Mouse (Mus musculus) embryonic stem cell, embryonic (primary cell): ENCODE data around the gene Syncrip.

ENCODE experiments used
- CTCF ChIA-PET, 4 experiments: fragments of 300-600 bp in 2 of 4; fragments of 350-600 bp in 2 of 4; sonication (Branson Sonifier 250); formaldehyde crosslinking; loops; one replicate each; lab custom pipeline; 2022; ENCODE audit warnings: inconsistent platforms in 2 of 4; lab: Charles Lee
- POLR2A ChIA-PET, 4 experiments: fragments of 300-600 bp in 2 of 4; fragments of 350-600 bp in 2 of 4; sonication (Branson Sonifier 250); formaldehyde crosslinking; loops; one replicate each; lab custom pipeline; 2022; ENCODE audit warnings: antibody characterized with exemption in 4 of 4, inconsistent platforms in 1 of 4; lab: Charles Lee

Gene Syncrip

DNA sequence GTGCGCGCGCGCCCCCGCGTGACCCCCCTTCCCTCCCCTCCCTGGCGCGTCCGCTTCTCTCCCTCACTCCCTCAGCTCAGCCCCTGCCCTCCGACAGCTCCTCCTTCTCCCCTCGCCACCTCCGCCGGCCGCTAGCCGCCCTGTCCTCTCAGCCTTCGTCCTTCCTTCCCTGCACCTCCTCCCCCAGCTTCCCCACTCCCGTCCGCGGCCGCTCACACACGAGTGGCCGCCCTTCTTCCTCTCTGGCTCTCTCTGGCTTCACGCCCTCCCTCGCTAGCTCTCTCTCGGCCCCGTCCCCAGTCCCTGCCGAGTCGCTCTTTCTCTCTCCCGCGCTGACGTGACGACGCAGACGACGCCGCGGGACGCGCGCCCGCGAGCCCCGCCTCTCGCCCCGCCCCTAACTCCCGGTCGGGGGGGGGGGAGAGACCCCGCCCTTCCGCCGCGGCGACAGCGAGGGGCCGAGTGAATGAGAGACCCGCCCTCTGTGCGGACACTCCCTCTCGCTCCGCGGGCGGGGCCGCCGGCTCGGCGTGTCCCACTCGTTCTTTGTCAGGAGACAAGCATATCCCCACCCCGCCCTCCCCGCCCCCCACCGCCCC lies at the start of gene Syncrip:
TSS of gene Syncrip (minus strand) at position 345 of the 599 bp plus-strand sequence.
- ChIA-PET CTCF (interaction anchor here in 2 of 4 experiments (0.7 to 1.5 kb wide), 4 partner anchors 41 to 1383 kb away, joined by 3 to 4 read pairs (median 4); no protein-coding TSS in a partner anchor), POLR2A (interaction anchor here (0.6 to 11.3 kb wide), 85 partner anchors 8 to 1631 kb away, joined by 3 to 345 read pairs (median 5); partner anchors contain the start of genes Snx14 (in 3 of the 4) and Zfp949 (in 3 of the 4))

GRCm38 (mm10) chr9:88529979-88530580 lies 47.7 kb upstream of the Syncrip start:
- ChIA-PET POLR2A (interaction anchor here in 2 of 4 experiments (0.6 to 2.0 kb wide), 9 partner anchors 9 to 1386 kb away, joined by 3 to 7 read pairs (median 4); partner anchors contain the start of gene Mrap2 (in 1 of the 2)), CTCF (interaction anchor here in 3 of 4 experiments (0.6 to 1.5 kb wide), 4 partner anchors 16 to 1204 kb away, joined by 3 to 8 read pairs (median 3); no protein-coding TSS in a partner anchor)

GRCm38 (mm10) chr9:88529571-88529970 lies 47.2 kb upstream of the Syncrip start:
- ChIA-PET POLR2A (interaction anchor here in 2 of 4 experiments (0.6 to 2.0 kb wide), 7 partner anchors 8 to 1385 kb away, joined by 3 to 7 read pairs (median 4); partner anchors contain the start of gene Mrap2 (in 1 of the 2)), CTCF (interaction anchor here in 2 of 4 experiments (0.6 to 1.5 kb wide), 3 partner anchors 16 to 1203 kb away, joined by 3 to 8 read pairs (median 3); no protein-coding TSS in a partner anchor)

GRCm38 (mm10) chr9:88528736-88529135 lies 46.4 kb upstream of the Syncrip start:
- ChIA-PET POLR2A (interaction anchor here in 1 of 4 experiments (1.5 to 2.0 kb wide), 2 partner anchors 8 to 17 kb away, joined by 4 to 7 read pairs; no protein-coding TSS in a partner anchor), CTCF (interaction anchor here in 1 of 4 experiments (1.5 kb wide), 1 partner anchor 17 kb away, joined by 3 read pairs; no protein-coding TSS in a partner anchor)

DNA sequence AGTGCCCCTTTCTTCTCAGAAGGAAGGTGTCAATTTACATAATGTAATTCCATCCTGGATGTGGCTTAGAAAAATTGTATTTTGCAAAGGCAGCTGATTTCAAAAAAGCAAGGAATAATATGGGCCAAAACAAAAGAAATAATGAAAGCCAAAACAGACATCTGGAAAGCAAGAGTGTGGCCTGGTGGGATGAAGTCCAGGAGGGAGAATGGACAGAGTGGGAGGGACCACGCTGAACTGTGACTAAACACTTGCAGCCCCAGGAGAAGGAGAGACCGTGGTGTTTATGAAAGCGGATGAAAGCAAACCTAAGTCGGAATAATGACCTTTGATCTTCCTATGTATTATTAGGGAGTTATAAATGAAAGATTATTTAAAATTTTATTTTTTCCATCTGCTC lies 45.6 kb upstream of the Syncrip start:
- POLR2A ChIA-PET, result interaction anchor here in 1 of 4 experiments (0.6 to 13.3 kb wide), 2 partner anchors 34 to 41 kb away, joined by 3 to 345 read pairs; partner anchors contain the start of gene Syncrip

DNA sequence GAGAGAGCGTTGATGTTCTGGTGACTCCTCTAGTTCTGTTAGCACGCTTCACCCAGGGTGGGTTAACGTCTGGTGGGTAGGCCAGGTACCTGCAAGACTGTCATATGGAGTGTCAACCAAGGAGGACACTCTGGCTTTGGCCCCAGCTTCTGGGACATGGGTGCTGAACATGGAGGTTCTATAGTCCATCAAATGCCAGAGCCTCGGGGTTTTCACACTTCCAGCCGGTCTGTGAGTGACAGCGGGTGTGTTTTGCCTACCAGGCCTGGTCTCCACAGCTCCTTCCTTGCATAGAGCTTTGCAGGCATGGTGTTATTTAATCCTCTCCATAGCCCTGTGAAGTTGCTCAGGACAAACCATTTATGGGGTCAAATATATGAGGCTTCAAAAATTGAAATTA lies 43.0 kb upstream of the Syncrip start:
- CTCF ChIA-PET, result interaction anchor here in 2 of 4 experiments (0.6 to 1.7 kb wide), 2 partner anchors 20 to 313 kb away, joined by 5 to 6 read pairs; no protein-coding TSS in a partner anchor
- POLR2A ChIA-PET, result interaction anchor here in 3 of 4 experiments (0.9 to 13.3 kb wide), 12 partner anchors 9 to 193 kb away, joined by 4 to 345 read pairs (median 31); partner anchors contain the start of genes Syncrip (in 2 of the 3), Zfp949 (in 2 of the 3) and Snx14 (in 1 of the 3)

More for the DNA sequence above, 45.6 kb upstream of the Syncrip start:
- CTCF ChIA-PET, result interaction anchor here in 1 of 4 experiments (0.6 kb wide), 1 partner anchor 135 kb away, joined by 5 read pairs; no protein-coding TSS in a partner anchor

- ChIA-PET CTCF (interaction anchor here in 3 of 4 experiments (0.6 to 1.7 kb wide), 4 partner anchors 8 to 312 kb away, joined by 3 to 6 read pairs (median 4); no protein-coding TSS in a partner anchor), POLR2A (interaction anchor here in 3 of 4 experiments (0.9 to 13.3 kb wide), 15 partner anchors 9 to 192 kb away, joined by 3 to 345 read pairs (median 40); partner anchors contain the start of genes Syncrip (in 3 of the 3), Snx14 (in 1 of the 3) and Zfp949 (in 1 of the 3))
Observed at GRCm38 (mm10) chr9:88524796-88525195, 42.4 kb upstream of the Syncrip start.

DNA sequence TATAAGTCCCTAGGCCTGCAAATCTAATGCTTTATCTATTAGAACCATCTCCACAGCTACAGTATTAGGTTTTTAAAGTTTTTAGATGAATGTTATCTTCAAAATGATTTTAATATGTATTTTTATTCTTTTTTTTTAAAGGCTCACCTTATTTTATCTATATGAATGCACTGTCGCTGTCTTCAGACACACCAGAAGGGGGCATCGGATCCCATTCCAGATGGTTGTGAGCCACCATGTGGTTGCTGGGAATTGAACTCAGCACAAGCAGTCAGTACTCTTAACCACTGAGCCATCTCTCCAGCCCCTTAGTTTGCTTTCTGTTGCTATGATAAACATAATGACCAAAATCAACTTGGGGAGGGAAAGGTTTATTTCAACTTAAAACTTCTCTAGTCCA lies 42.0 kb upstream of the Syncrip start:
- ChIA-PET POLR2A (interaction anchor here (0.6 to 13.3 kb wide), 24 partner anchors 9 to 280 kb away, joined by 3 to 345 read pairs (median 33); partner anchors contain the start of genes Syncrip (in 3 of the 4), Zfp949 (in 2 of the 4) and Snx14 (in 1 of the 4)), CTCF (interaction anchor here in 3 of 4 experiments (0.7 to 1.7 kb wide), 4 partner anchors 9 to 284 kb away, joined by 3 to 6 read pairs (median 4); no protein-coding TSS in a partner anchor)

DNA sequence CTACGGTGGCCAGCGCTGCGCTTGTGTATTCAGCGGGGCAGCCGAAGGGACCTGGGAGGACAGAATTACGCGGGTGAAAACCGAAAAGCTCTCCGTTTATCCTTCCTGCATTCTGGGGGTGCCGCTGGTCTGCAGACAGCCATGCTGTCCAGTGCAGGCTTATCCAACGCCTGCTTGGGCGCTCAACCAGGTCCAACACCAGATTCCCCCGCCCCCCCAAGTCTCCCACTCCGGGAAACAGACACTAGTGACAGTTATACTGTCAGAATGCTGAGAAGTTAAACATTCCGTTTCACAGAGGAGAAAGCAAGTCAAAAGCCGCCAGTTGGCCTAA lies 40.9 kb upstream of the Syncrip start:
- CTCF ChIA-PET, result interaction anchor here (0.6 to 1.4 kb wide), 8 partner anchors 22 to 1949 kb away, joined by 3 to 6 read pairs (median 3); partner anchors contain the start of genes Syncrip (in 1 of the 4) and Zfp949 (in 1 of the 4)
- POLR2A ChIA-PET, result interaction anchor here (0.6 to 13.3 kb wide), 101 partner anchors 10 to 1868 kb away, joined by 3 to 345 read pairs (median 6); partner anchors contain the start of genes Syncrip (in 4 of the 4), Zfp949 (in 4 of the 4), Snx14 (in 2 of the 4) and Nt5e (in 1 of the 4)

GRCm38 (mm10) chr9:88522569-88523334 lies 40.4 kb upstream of the Syncrip start:
- POLR2A ChIA-PET, result interaction anchor here (0.5 to 13.3 kb wide), 116 partner anchors 10 to 1868 kb away, joined by 3 to 345 read pairs (median 5); partner anchors contain the start of genes Syncrip (in 4 of the 4), Zfp949 (in 4 of the 4), Snx14 (in 3 of the 4) and Nt5e (in 1 of the 4)
- CTCF ChIA-PET, result interaction anchor here (0.6 to 1.4 kb wide), 10 partner anchors 16 to 1949 kb away, joined by 3 to 6 read pairs (median 3); partner anchors contain the start of genes Syncrip (in 1 of the 4) and Zfp949 (in 1 of the 4)

GRCm38 (mm10) chr9:88521961-88522568 lies 39.7 kb upstream of the Syncrip start:
- POLR2A ChIA-PET, result interaction anchor here (0.6 to 13.3 kb wide), 101 partner anchors 8 to 780 kb away, joined by 3 to 345 read pairs (median 6); partner anchors contain the start of genes Syncrip (in 4 of the 4), Zfp949 (in 4 of the 4) and Snx14 (in 3 of the 4)

DNA sequence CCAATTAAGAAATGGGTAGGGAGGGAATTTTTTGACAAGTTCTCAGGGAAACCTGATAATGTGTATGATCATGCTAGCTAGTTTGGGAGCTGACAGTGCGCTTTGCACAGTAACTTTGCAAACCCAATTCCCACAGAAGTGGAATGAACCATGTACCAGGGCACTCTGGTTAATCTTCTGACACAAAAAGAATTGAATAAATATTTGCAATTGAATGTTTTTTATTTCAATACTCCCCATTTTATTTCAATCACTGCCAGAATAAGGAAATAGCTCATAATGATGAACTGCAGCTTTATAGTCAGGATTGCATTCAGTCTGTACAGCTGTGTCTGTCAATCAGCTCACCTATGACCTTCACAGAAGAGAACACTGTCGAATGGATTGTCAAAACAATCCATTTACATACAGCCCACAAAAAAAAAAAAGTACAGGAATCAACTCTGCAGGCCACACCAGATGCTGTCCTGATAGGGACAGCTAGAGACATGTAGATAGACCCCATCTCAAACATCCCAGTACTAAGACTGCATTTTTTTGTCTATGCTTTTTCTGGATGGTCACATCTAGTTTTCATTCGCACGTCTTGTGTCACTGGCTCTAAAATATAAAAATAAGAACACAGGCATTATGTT lies 38.6 kb upstream of the Syncrip start:
- CTCF ChIA-PET, result interaction anchor here in 2 of 4 experiments (0.7 to 1.2 kb wide), 2 partner anchors 25 to 279 kb away, joined by 3 to 5 read pairs; no protein-coding TSS in a partner anchor
- POLR2A ChIA-PET, result interaction anchor here (0.6 to 13.3 kb wide), 62 partner anchors 8 to 1734 kb away, joined by 3 to 345 read pairs (median 6); partner anchors contain the start of genes Syncrip (in 4 of the 4), Zfp949 (in 2 of the 4) and Snx14 (in 1 of the 4)

More at GRCm38 (mm10) chr9:88521961-88522568, 39.7 kb upstream of the Syncrip start:
- CTCF ChIA-PET, result interaction anchor here in 2 of 4 experiments (0.6 to 1.4 kb wide), 4 partner anchors 15 to 280 kb away, joined by 3 to 5 read pairs (median 4); partner anchors contain the start of genes Syncrip (in 1 of the 2) and Zfp949 (in 1 of the 2)

- ChIA-PET POLR2A (interaction anchor here (0.5 to 13.3 kb wide), 65 partner anchors 7 to 1733 kb away, joined by 3 to 345 read pairs (median 5); partner anchors contain the start of genes Syncrip (in 4 of the 4), Zfp949 (in 3 of the 4) and Snx14 (in 2 of the 4)), CTCF (interaction anchor here in 2 of 4 experiments (0.7 to 1.3 kb wide), 3 partner anchors 26 to 279 kb away, joined by 3 to 5 read pairs (median 3); no protein-coding TSS in a partner anchor)
Observed at GRCm38 (mm10) chr9:88520122-88520848, 37.9 kb upstream of the Syncrip start.

- POLR2A ChIA-PET, result interaction anchor here (0.5 to 13.3 kb wide), 32 partner anchors 8 to 415 kb away, joined by 3 to 345 read pairs (median 5); partner anchors contain the start of genes Syncrip (in 3 of the 4), Snx14 (in 2 of the 4) and Zfp949 (in 2 of the 4)
- CTCF ChIA-PET, result interaction anchor here in 1 of 4 experiments (1.3 kb wide), 1 partner anchor 278 kb away, joined by 3 read pairs; no protein-coding TSS in a partner anchor
Observed at GRCm38 (mm10) chr9:88519390-88520121, 37.2 kb upstream of the Syncrip start.
